Mouse (Mus musculus): ENCODE data around the gene Klhl3.

- TF ChIP-seq POLR2A (IDR thresholded peaks at IDR 0.05; ENCODE audit: low read depth, low read length) (no peak), CTCF (IDR thresholded peaks at IDR 0.05; ENCODE audit: extremely low read depth, insufficient read depth, insufficient read length, insufficient replicate concordance) (no peak)
These were observed 101.9 kb downstream of the Klhl3 start for GRCm38 (mm10) chr13:58011526-58011925.
